Mouse (Mus musculus) MEL (cell line): ENCODE data around the gene Gm3336. TPM values are rescaled to one million over a fixed set of nuclear protein-coding genes. Genes with fewer than 3 reads are reported as not detected.

Source experiments
- DNase-seq: peaks from one replicate; pipeline ENCODE4 v3.0.0; 2011; ENCODE audit warnings: low read depth, low spot score
- H3K27ac ChIP-seq: 2 replicates; pipeline ENCODE4 v1.5.1; 2012; ENCODE audit warnings: low read depth, mild to moderate bottlenecking, control low read depth, low read length, moderate library complexity; ENCODE audit not compliant: control insufficient read depth
- H3K27me3 ChIP-seq, 2 experiments: fragments of 150-350 bp in 1 of 2; sonication (generic) in 1 of 2; 2 replicates each; pipeline ENCODE4 v1.6.1; 2012; ENCODE audit warnings: low read length in 2 of 2, mild to moderate bottlenecking in 2 of 2, improper control_type of control experiment in 1 of 2, moderate library complexity in 1 of 2; ENCODE audit not compliant: insufficient read depth in 2 of 2, control insufficient read depth in 1 of 2
- H3K36me3 ChIP-seq, 2 experiments: 2 replicates each; pipeline ENCODE4 v1.6.1; 2012 to 2014; ENCODE audit warnings: low read length in 2 of 2, improper control_type of control experiment in 1 of 2, inconsistent platforms in 1 of 2, mild to moderate bottlenecking in 1 of 2; ENCODE audit not compliant: insufficient read depth in 2 of 2, control insufficient read depth in 1 of 2
- H3K4me1 ChIP-seq, 2 experiments: fragments of 150-350 bp in 1 of 2; sonication (generic) in 1 of 2; 2 replicates each; pipeline ENCODE4 v1.6.1; 2012; ENCODE audit warnings: low read length in 2 of 2, improper control_type of control experiment in 1 of 2, mild to moderate bottlenecking in 1 of 2; ENCODE audit not compliant: insufficient read depth in 2 of 2, control insufficient read depth in 1 of 2
- H3K4me3 ChIP-seq, 2 experiments: fragments of 150-350 bp in 1 of 2; sonication (generic) in 1 of 2; 2 replicates each; pipeline ENCODE4 v1.5.1; 2012; ENCODE audit warnings: low read depth in 2 of 2, low read length in 2 of 2, mild to moderate bottlenecking in 2 of 2, moderate library complexity in 2 of 2, control low read depth in 1 of 2, improper control_type of control experiment in 1 of 2; ENCODE audit not compliant: control insufficient read depth in 1 of 2, insufficient read depth in 1 of 2
- H3K79me2 ChIP-seq: 2 replicates; pipeline ENCODE4 v1.6.1; 2012; ENCODE audit warnings: mild to moderate bottlenecking, low read length, moderate library complexity; ENCODE audit not compliant: control insufficient read depth, poor library complexity, insufficient read depth
- H3K9ac ChIP-seq: 2 replicates; pipeline ENCODE4 v1.6.1; 2012; ENCODE audit warnings: low read depth, mild to moderate bottlenecking, control low read depth, low read length, moderate library complexity; ENCODE audit not compliant: control insufficient read depth, poor library complexity, severe bottlenecking
- H3K9me3 ChIP-seq: fragments of 150-350 bp; sonication (generic); replicated peaks from 2 replicates; pipeline ENCODE4 v1.6.1; 2012; ENCODE audit warnings: mild to moderate bottlenecking, low read length, improper control_type of control experiment, moderate library complexity; ENCODE audit not compliant: insufficient read depth
- BHLHE40 ChIP-seq: IDR thresholded peaks from 2 replicates; pipeline ENCODE4 v1.6.1; 2012; ENCODE audit warnings: low read depth, mild to moderate bottlenecking, inconsistent platforms, low read length, improper control_type of control experiment, borderline replicate concordance
- EP300 ChIP-seq, 2 experiments: IDR thresholded peaks; 2 replicates each; pipeline ENCODE4 v1.6.1; 2011; ENCODE audit warnings: improper control_type of control experiment in 2 of 2, low read length in 2 of 2, low read depth in 1 of 2, mild to moderate bottlenecking in 1 of 2
- HCFC1 ChIP-seq: IDR thresholded peaks from 2 replicates; pipeline ENCODE4 v1.6.1; 2012; ENCODE audit warnings: low read depth, mild to moderate bottlenecking, inconsistent platforms, low read length, improper control_type of control experiment, moderate library complexity
- JUND ChIP-seq: IDR thresholded peaks from 2 replicates; pipeline ENCODE4 v1.6.1; 2011; ENCODE audit warnings: low read depth, mild to moderate bottlenecking, improper control_type of control experiment, low read length
- MYC ChIP-seq: IDR thresholded peaks from 2 replicates; pipeline ENCODE4 v1.6.1; 2011; ENCODE audit warnings: low read depth, mild to moderate bottlenecking, low read length, improper control_type of control experiment, moderate library complexity
- NRF1 ChIP-seq: IDR thresholded peaks from 2 replicates; pipeline ENCODE4 v1.6.1; 2014; ENCODE audit warnings: low read depth, mild to moderate bottlenecking, inconsistent platforms, low read length, improper control_type of control experiment, moderate library complexity; ENCODE audit not compliant: poor library complexity, insufficient read depth, severe bottlenecking
- RCOR1 ChIP-seq: IDR thresholded peaks from 2 replicates; pipeline ENCODE4 v1.6.1; 2012; ENCODE audit warnings: low read depth, mild to moderate bottlenecking, inconsistent platforms, low read length, improper control_type of control experiment
- SIN3A ChIP-seq: IDR thresholded peaks from 2 replicates; pipeline ENCODE4 v1.6.1; 2012; ENCODE audit warnings: low read length, improper control_type of control experiment, inconsistent platforms
- TAL1 ChIP-seq: IDR thresholded peaks from 2 replicates; pipeline ENCODE4 v1.6.1; 2012; ENCODE audit warnings: mild to moderate bottlenecking, inconsistent platforms, low read length, moderate library complexity, mixed read lengths
- TCF12 ChIP-seq: IDR thresholded peaks from 2 replicates; pipeline ENCODE4 v1.6.1; 2014; ENCODE audit warnings: low read depth, mild to moderate bottlenecking, inconsistent platforms, low read length, improper control_type of control experiment, moderate library complexity
- ZC3H11A ChIP-seq: IDR thresholded peaks from 2 replicates; pipeline ENCODE4 v1.6.1; 2012; ENCODE audit warnings: low read depth, mild to moderate bottlenecking, inconsistent platforms, low read length, improper control_type of control experiment
- ZNF384 ChIP-seq: IDR thresholded peaks from 2 replicates; pipeline ENCODE4 v1.6.1; 2012; ENCODE audit warnings: low read depth, mild to moderate bottlenecking, inconsistent platforms, low read length, improper control_type of control experiment
- polyA plus RNA-seq, 2 experiments: library from polyadenylated mRNA; stranded (reverse) in 1 of 2; unstranded in 1 of 2; fragments of >175 nt in 1 of 2; fragments of >200 nt in 1 of 2; gene quantifications; 2 replicates each; pipeline versions ENCODE4 v1.2.1 to v1.2.4; 2012; ENCODE audit warnings: low replicate concordance in 2 of 2, low read depth in 1 of 2; ENCODE audit not compliant: insufficient read length in 2 of 2, insufficient read depth in 1 of 2, missing spikeins in 1 of 2
- total RNA-seq: library from RNA; depleted of rRNA; stranded (reverse); fragments of 300-350 nt; gene quantifications from 2 replicates; pipeline ENCODE4 v1.2.3, GENCODE M21; 2012

Gene Gm3336
- total and polyA plus RNA-seq, 3 experiments: 0.19 to 0.72 TPM; not detected in 1

DNA sequence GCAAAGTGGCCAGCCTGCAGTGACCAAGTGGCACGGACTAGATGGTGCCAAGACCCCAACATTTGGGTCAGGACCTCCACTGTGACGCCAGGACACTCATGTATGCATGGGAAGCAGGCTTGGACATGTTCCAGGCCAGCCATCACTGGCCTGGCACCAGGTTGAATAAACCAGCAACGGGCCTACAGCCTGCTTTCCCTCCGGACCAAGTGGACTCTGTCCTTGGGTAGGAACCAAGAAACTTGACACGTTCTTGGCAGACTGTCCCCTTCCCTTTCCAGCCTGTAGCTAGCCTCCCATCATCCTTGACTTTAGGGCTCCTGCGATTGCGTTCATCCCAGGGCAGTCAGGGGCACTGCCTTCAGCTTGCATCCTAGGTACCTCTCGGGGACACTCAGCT, 30.8 kb upstream of the Gm3336 start:
- Histone ChIP-seq H3K27me3 (peaks cover 0 to 8% of the 10 kb centered on the region in 2 experiments), H3K27ac (no peak overlapping the region), H3K9me3 (no peaks in the 10 kb centered on the region), H3K36me3 (no peaks in the 10 kb centered on the region), H3K79me2 (no peaks in the 10 kb centered on the region), H3K4me3 (no peak overlapping the region), H3K4me1 (no peaks in the 10 kb centered on the region), H3K9ac (no peak overlapping the region)
- TF ChIP-seq TCF12 (no peak), RCOR1 (no peak), NRF1 (no peak)
- DNase-seq: no peak

DNA sequence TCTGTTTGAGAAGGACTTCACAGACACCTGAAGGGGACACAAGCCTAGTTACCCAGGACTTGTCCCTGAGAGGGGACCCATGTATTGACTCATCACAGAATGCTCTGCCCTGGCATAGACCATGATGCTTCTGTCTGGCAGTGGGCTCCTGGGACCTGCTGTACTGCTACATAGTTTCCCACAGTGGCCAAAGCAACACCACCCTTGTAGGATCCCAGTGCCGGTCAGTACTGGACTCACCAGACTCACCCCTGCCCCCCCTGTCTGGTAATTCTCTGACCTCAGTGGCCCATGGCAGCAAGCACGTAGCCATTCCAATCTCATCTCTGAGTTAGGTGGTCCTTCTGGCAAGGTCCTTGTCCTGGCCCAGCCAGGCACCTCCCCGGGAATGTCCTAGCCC, 30.2 kb upstream of the Gm3336 start:
- Histone ChIP-seq H3K4me3 (no peak overlapping the region), H3K9ac (no peak overlapping the region), H3K79me2 (no peaks in the 10 kb centered on the region), H3K27me3 (peaks cover 0 to 8% of the 10 kb centered on the region in 2 experiments), H3K4me1 (0 out of 4 replicates have a peak, but pooled peaks cover 0 to under 1% of the 10 kb centered on the region in 2 experiments), H3K27ac (no peak overlapping the region), H3K36me3 (no peaks in the 10 kb centered on the region), H3K9me3 (no peaks in the 10 kb centered on the region)
- TF ChIP-seq BHLHE40: no peak
- TF ChIP-seq TAL1: no peak
- DNase-seq: no peak

DNA sequence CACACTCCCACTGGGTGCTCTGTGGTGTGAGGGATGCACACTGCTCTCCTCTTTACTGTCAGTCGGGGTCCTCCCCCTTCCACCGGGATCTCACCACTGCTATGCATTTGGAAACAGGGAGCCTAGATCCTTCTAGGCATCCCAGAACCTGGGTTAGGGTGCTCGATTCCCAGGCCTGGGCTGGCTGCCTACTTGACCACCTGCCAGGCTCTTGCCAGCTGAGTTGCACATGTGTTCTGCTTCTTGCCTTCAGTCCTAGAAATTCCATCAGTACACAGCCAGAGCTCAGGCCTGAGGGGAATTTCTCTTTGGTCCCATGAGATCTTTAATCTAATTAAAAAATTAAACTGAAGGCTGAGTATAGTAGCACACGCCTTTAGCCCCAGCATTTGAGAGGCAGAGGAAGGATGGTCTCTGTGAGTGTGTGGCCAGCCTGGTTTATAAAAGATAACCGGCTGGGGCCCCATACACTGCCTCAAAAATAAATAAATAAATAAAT, 28.4 kb upstream of the Gm3336 start:
- H3K79me2 ChIP-seq: no peaks in the 10 kb centered on the region
- no peak overlapping the region for H3K27ac ChIP-seq
- TF ChIP-seq EP300 (IDR thresholded peaks at IDR 0.05; ENCODE audit: low read depth in 1 of 2, low read length in 2 of 2) (no peak), JUND (no peak), ZNF384 (no peak), ZC3H11A (no peak), SIN3A (no peak), MYC (no peak), HCFC1 (no peak)
- no peaks in the 10 kb centered on the region for H3K9me3 ChIP-seq
- no peak overlapping the region for H3K4me3 ChIP-seq
- no peak overlapping the region for H3K9ac ChIP-seq
- peaks cover under 1 to 10% of the 10 kb centered on the region in 2 experiments; a peak in 3 of 4 replicates for H3K4me1 ChIP-seq
- peaks cover 0 to 5% of the 10 kb centered on the region in 2 experiments for H3K27me3 ChIP-seq
- DNase-seq: no peak
- H3K36me3 ChIP-seq: peaks cover 0 to 3% of the 10 kb centered on the region in 2 experiments; a peak in 2 of 4 replicates
